ENCODE assay signal across 9 mouse cellular contexts in genomic region chr2:168702266-168702665, GRCm38 (mm10). TPM values are rescaled to one million over a fixed set of nuclear protein-coding genes. Genes with fewer than 3 reads are reported as not detected.
DNase-seq lines count a peak whose midpoint lies in the region; ATAC-seq lines count a peak whose summit lies in the region.
"Had no signal": no experiment of that assay in that cellular context is flagged by ENCODE, and none has a peak within 500 bp of the region (broad histone marks: within the 10 kb centered on the region; RNA-seq: fewer than 3 reads in every experiment).

No protein-coding gene starts in this region.

- H3K27ac ChIP-seq in midbrain, embryonic 10.5 days (replicated peaks) = peak overlapping the region; percentile 69
- H3K27ac ChIP-seq in intestine, embryonic 15.5 days = no peak overlapping the region

- ATAC-seq in frontal cortex, adult (ENCODE audit: low TSS enrichment) = peak; percentile 93
- no peak for ATAC-seq in granulocyte monocyte progenitor cell, adult 5-6 weeks (replicated peaks; ENCODE audit: poor library complexity, severe bottlenecking)
- ATAC-seq in intestine, embryonic 15.5 days = no peak

- H3K9ac ChIP-seq in intestine, embryonic 15.5 days = no peak overlapping the region

- no peak overlapping the region for H3K4me3 ChIP-seq in midbrain, embryonic 10.5 days
- H3K4me3 ChIP-seq in intestine, embryonic 15.5 days (replicated peaks) = no peak overlapping the region
- H3K4me3 ChIP-seq: megakaryocyte, embryonic 14.5 days had no signal

- H3K36me3 ChIP-seq in midbrain, embryonic 10.5 days = peaks cover 37% of the 10 kb centered on the region
- 0 out of 2 replicates have a peak, but pooled peaks cover 5% of the 10 kb centered on the region for H3K36me3 ChIP-seq in intestine, embryonic 15.5 days

- no peak overlapping the region for H3K4me2 ChIP-seq in intestine, embryonic 15.5 days (replicated peaks)

- H3K27me3 ChIP-seq in midbrain, embryonic 10.5 days (ENCODE audit: low read depth, poor library complexity, severe bottlenecking) = no peaks in the 10 kb centered on the region
- H3K27me3 ChIP-seq in intestine, embryonic 15.5 days (replicated peaks) = no peaks in the 10 kb centered on the region

- no peak for DNase-seq in frontal cortex, postnatal 14 days (ENCODE audit: low spot score in 2 of 2)
- peak; percentile 68 for DNase-seq in R1 (ENCODE audit: low read depth, low spot score)
- DNase-seq in heart, postnatal 10 days = peak; percentile 52 to 62
- DNase-seq in midbrain, embryonic 10.5 days (ENCODE audit: low spot score) = peak; percentile 36
- DNase-seq in lung, postnatal 36 days = no peak

- 0 out of 2 replicates have a peak, but pooled peaks cover 6% of the 10 kb centered on the region for H3K9me3 ChIP-seq in midbrain, embryonic 10.5 days (replicated peaks)
- H3K9me3 ChIP-seq in intestine, embryonic 15.5 days = no peaks in the 10 kb centered on the region

- H3K4me1 ChIP-seq in midbrain, embryonic 10.5 days = peaks cover 13% of the 10 kb centered on the region
- peaks cover 4% of the 10 kb centered on the region; the same call in 1 of the 2 replicates for H3K4me1 ChIP-seq in intestine, embryonic 15.5 days (replicated peaks)
- H3K4me1 ChIP-seq: megakaryocyte, embryonic 14.5 days had no signal

- WGBS in midbrain, embryonic 10.5 days = 53% methylated on average over 13 of the region's 13 CpGs
- WGBS in intestine, embryonic 15.5 days = 48% methylated on average over 13 of the region's 13 CpGs

- intact Hi-C loops in heart, postnatal 10 days (cut with DNase I) = no loop called here

RNA-seq across cellular contexts. Expression of gene Atp9a, which starts 39.9 kb away (rescaled TPM):
- 10 to 100 TPM; 64.0 TPM for total RNA-seq in heart, postnatal 10 days (2021)
- polyA plus RNA-seq in midbrain, embryonic 10.5 days (2016; fragmentation: Nextera tagmentation; extraction: Ambion mirVana) = 15.5 and 23.0 TPM in 2 replicates
- 0.62 TPM in 1 of 2 replicates, not detected in the other for total RNA-seq in granulocyte monocyte progenitor cell, adult 5-6 weeks (2014; fragmentation: Nextera tagmentation)
- 0.56 and 0.82 TPM in 2 replicates for total RNA-seq in granulocyte monocyte progenitor cell, adult 5-6 weeks (2017)
- 23.4 and 24.9 TPM in 2 replicates for polyA plus RNA-seq in intestine, embryonic 15.5 days (2015; fragmentation: Nextera tagmentation; extraction: Ambion mirVana)

Comparison
In these comparisons a context has a peak if more than half of its experiments do, and no peak if none do; other contexts are left out.
1. DNase-seq: peak in R1 (single experiment), heart, postnatal 10 days (2 of 2) and midbrain, embryonic 10.5 days (single experiment); none in frontal cortex, postnatal 14 days (0 of 2) and lung, postnatal 36 days (single experiment).
2. RNA of gene Atp9a, which starts 39.9 kb away (total RNA-seq): 64.0 TPM in heart, postnatal 10 days; 0.56 to 0.82 TPM in granulocyte monocyte progenitor cell, adult 5-6 weeks; every median in the first group is over 10 times any median in the second.